ENCODE assay signal across 11 mouse cellular contexts in genomic region chr2:173608020-173608958, GRCm38 (mm10). TPM values are rescaled to one million over a fixed set of nuclear protein-coding genes. Genes with fewer than 3 reads are reported as not detected.
DNase-seq lines count a peak whose midpoint lies in the region; ATAC-seq lines count a peak whose summit lies in the region.
"Had no signal": no experiment of that assay in that cellular context is flagged by ENCODE, and none has a peak within 500 bp of the region (broad histone marks: within the 10 kb centered on the region; RNA-seq: fewer than 3 reads in every experiment).

No protein-coding gene starts in this region.

- ATAC-seq in midbrain, embryonic 12.5 days (ENCODE audit: low FRiP score, low read depth) = no peak
- peak; percentile 65; the same call in 1 of the 2 replicates for ATAC-seq in intestine, embryonic 15.5 days
- ATAC-seq in stomach, embryonic 16.5 days (ENCODE audit: insufficient read depth, low FRiP score) = peak; percentile 87

- H3K9me3 ChIP-seq in midbrain, embryonic 12.5 days = no peaks in the 10 kb centered on the region
- H3K9me3 ChIP-seq in midbrain, embryonic 10.5 days (replicated peaks) = no peaks in the 10 kb centered on the region; the same call in 1 of the 2 replicates
- H3K9me3 ChIP-seq in intestine, embryonic 15.5 days = no peaks in the 10 kb centered on the region
- H3K9me3 ChIP-seq in stomach, embryonic 16.5 days (replicated peaks; ENCODE audit: control insufficient read depth, low read length) = no peaks in the 10 kb centered on the region

- DNase-seq in midbrain, embryonic 10.5 days (ENCODE audit: low spot score) = no peak
- peak; percentile 57 for DNase-seq in gastrocnemius, adult 18-20 months (ENCODE audit: low spot score)
- no peak for DNase-seq in thymus, postnatal 10 days (ENCODE audit: low spot score in 2 of 2)
- DNase-seq in c-Kit-positive CD71-positive TER-119-positive erythroid progenitor cells, embryonic 14.5 days (ENCODE audit: low spot score) = no peak
- DNase-seq in layer of hippocampus, adult 18-20 months (ENCODE audit: low spot score in 2 of 2) = no peak

- H3K4me3 ChIP-seq in midbrain, embryonic 12.5 days = no peak overlapping the region
- no peak overlapping the region for H3K4me3 ChIP-seq in midbrain, embryonic 10.5 days
- H3K4me3 ChIP-seq in intestine, embryonic 15.5 days (replicated peaks) = no peak overlapping the region
- H3K4me3 ChIP-seq in stomach, embryonic 16.5 days (replicated peaks; ENCODE audit: low read length) = no peak overlapping the region

- WGBS in midbrain, embryonic 12.5 days = 88% methylated on average over 10 of the region's 10 CpGs
- 90% methylated on average over 10 of the region's 10 CpGs for WGBS in midbrain, embryonic 10.5 days
- WGBS in intestine, embryonic 15.5 days = 78% methylated on average over 10 of the region's 10 CpGs
- WGBS in stomach, embryonic 16.5 days = 62% methylated on average over 10 of the region's 10 CpGs

- H3K4me2 ChIP-seq in midbrain, embryonic 12.5 days (replicated peaks) = no peak overlapping the region
- H3K4me2 ChIP-seq in intestine, embryonic 15.5 days (replicated peaks) = no peak overlapping the region
- no peak overlapping the region for H3K4me2 ChIP-seq in stomach, embryonic 16.5 days (ENCODE audit: low read depth, low read length)

- H3K27me3 ChIP-seq in midbrain, embryonic 12.5 days = no peaks in the 10 kb centered on the region
- no peaks in the 10 kb centered on the region for H3K27me3 ChIP-seq in midbrain, embryonic 10.5 days (ENCODE audit: low read depth, poor library complexity, severe bottlenecking)
- peaks cover 3% of the 10 kb centered on the region; the same call in 1 of the 2 replicates for H3K27me3 ChIP-seq in intestine, embryonic 15.5 days (replicated peaks)
- no peaks in the 10 kb centered on the region for H3K27me3 ChIP-seq in stomach, embryonic 16.5 days (ENCODE audit: control insufficient read depth, insufficient read depth, low read length)

- peaks cover 19% of the 10 kb centered on the region for H3K4me1 ChIP-seq in midbrain, embryonic 12.5 days
- peaks cover 6% of the 10 kb centered on the region for H3K4me1 ChIP-seq in midbrain, embryonic 10.5 days
- peaks cover 10% of the 10 kb centered on the region for H3K4me1 ChIP-seq in intestine, embryonic 15.5 days (replicated peaks)
- H3K4me1 ChIP-seq in stomach, embryonic 16.5 days (ENCODE audit: control insufficient read depth, insufficient read depth, low read length) = peaks cover 14% of the 10 kb centered on the region; the same call in 1 of the 2 replicates

- no peaks in the 10 kb centered on the region for H3K36me3 ChIP-seq in midbrain, embryonic 12.5 days
- peaks cover 21% of the 10 kb centered on the region for H3K36me3 ChIP-seq in midbrain, embryonic 10.5 days
- H3K36me3 ChIP-seq in intestine, embryonic 15.5 days = 0 out of 2 replicates have a peak, but pooled peaks cover 3% of the 10 kb centered on the region
- peaks cover 3% of the 10 kb centered on the region; the same call in 1 of the 2 replicates for H3K36me3 ChIP-seq in stomach, embryonic 16.5 days (ENCODE audit: control insufficient read depth, insufficient read depth, low read length)

- peak overlapping the region; percentile 17; the same call in 1 of the 2 replicates for H3K27ac ChIP-seq in midbrain, embryonic 12.5 days (replicated peaks)
- no peak overlapping the region for H3K27ac ChIP-seq in midbrain, embryonic 10.5 days (replicated peaks)
- H3K27ac ChIP-seq in intestine, embryonic 15.5 days = no peak overlapping the region
- no peak overlapping the region for H3K27ac ChIP-seq in stomach, embryonic 16.5 days (ENCODE audit: low read length)
- H3K27ac ChIP-seq: macrophage had no signal

- H3K9ac ChIP-seq in midbrain, embryonic 12.5 days (replicated peaks) = no peak overlapping the region
- no peak overlapping the region for H3K9ac ChIP-seq in intestine, embryonic 15.5 days
- H3K9ac ChIP-seq in stomach, embryonic 16.5 days (ENCODE audit: low read length) = no peak overlapping the region

RNA-seq across cellular contexts. Expression of gene Ankrd60, which starts 30.1 kb away (rescaled TPM):
- polyA plus RNA-seq in midbrain, embryonic 12.5 days (2016; fragmentation: Nextera tagmentation; extraction: Ambion mirVana) = not detected in 2 replicates
- not detected in 2 replicates for polyA plus RNA-seq in midbrain, embryonic 10.5 days (2016; fragmentation: Nextera tagmentation; extraction: Ambion mirVana)
- not detected for total RNA-seq in gastrocnemius, adult 18-20 months (2021)
- not detected in 2 replicates for polyA plus RNA-seq in intestine, embryonic 15.5 days (2015; fragmentation: Nextera tagmentation; extraction: Ambion mirVana)
- not detected in 2 replicates for polyA plus RNA-seq in stomach, embryonic 16.5 days (2015; fragmentation: Nextera tagmentation; extraction: Ambion mirVana)
- total RNA-seq in layer of hippocampus, adult 18-20 months (2021) = not detected
- total RNA-seq: common myeloid progenitor, adult 5-6 weeks; hematopoietic stem cell, adult 5-6 weeks had no signal
- polyA plus RNA-seq: macrophage had no signal

RNA-seq across cellular contexts. Expression of gene Rab22a, which starts 51.3 kb away (rescaled TPM):
- polyA plus RNA-seq in midbrain, embryonic 12.5 days (2016; fragmentation: Nextera tagmentation; extraction: Ambion mirVana) = 41.4 and 42.5 TPM in 2 replicates
- polyA plus RNA-seq in midbrain, embryonic 10.5 days (2016; fragmentation: Nextera tagmentation; extraction: Ambion mirVana) = 24.0 and 27.7 TPM in 2 replicates
- 10 to 100 TPM; 26.2 to 30.6 TPM for total RNA-seq in gastrocnemius, adult 18-20 months (2021)
- 31.8 and 33.6 TPM in 2 replicates for polyA plus RNA-seq in intestine, embryonic 15.5 days (2015; fragmentation: Nextera tagmentation; extraction: Ambion mirVana)
- polyA plus RNA-seq in stomach, embryonic 16.5 days (2015; fragmentation: Nextera tagmentation; extraction: Ambion mirVana) = 29.3 and 38.9 TPM in 2 replicates
- total RNA-seq in layer of hippocampus, adult 18-20 months (2021) = 10 to 100 TPM; 24.2 to 29.8 TPM
